Mouse (Mus musculus) stomach, embryonic 15.5 days (tissue): ENCODE results near the gene Golgb1. TPM values are rescaled to one million over a fixed set of nuclear protein-coding genes. Genes with fewer than 3 reads are reported as not detected.

Source experiments
- ATAC-seq: fragments of 200-750 bp; cut with Nextera tagmentation; 2 replicates; pipeline ENCODE4 v1.8.0; 2017; ENCODE audit warnings: low read depth, moderate number of reproducible peaks, moderate TSS enrichment; ENCODE audit not compliant: insufficient read depth, low FRiP score
- H3K27ac ChIP-seq: fragments of 300-500 bp; sonication (generic); 2 replicates; pipeline ENCODE4 v1.5.1; 2015; ENCODE audit warnings: mild to moderate bottlenecking, inconsistent platforms
- H3K27me3 ChIP-seq: fragments of 300-500 bp; sonication (generic); replicated peaks from 2 replicates; pipeline ENCODE4 v1.6.1; 2015; ENCODE audit warnings: inconsistent platforms
- H3K36me3 ChIP-seq: fragments of 300-500 bp; sonication (generic); 2 replicates; pipeline ENCODE4 v1.6.1; 2015; ENCODE audit warnings: inconsistent platforms
- H3K4me1 ChIP-seq: fragments of 300-500 bp; sonication (generic); 2 replicates; pipeline ENCODE4 v1.6.1; 2015; ENCODE audit warnings: inconsistent platforms
- H3K4me2 ChIP-seq: fragments of 300-500 bp; sonication (generic); 2 replicates; pipeline ENCODE4 v1.6.1; 2015; ENCODE audit warnings: mild to moderate bottlenecking, inconsistent platforms
- H3K4me3 ChIP-seq: fragments of 300-500 bp; sonication (generic); replicated peaks from 2 replicates; pipeline ENCODE4 v1.5.1; 2015; ENCODE audit warnings: inconsistent platforms
- H3K9ac ChIP-seq: fragments of 300-500 bp; sonication (generic); 2 replicates; pipeline ENCODE4 v1.6.1; 2015; ENCODE audit warnings: inconsistent platforms
- H3K9me3 ChIP-seq: fragments of 300-500 bp; sonication (generic); 2 replicates; pipeline ENCODE4 v1.6.1; 2016; ENCODE audit warnings: inconsistent platforms
- WGBS: fragments of 180-500 bp; shearing (Covaris S2); methylation state at CpG from one replicate; pipeline ENCODE4 v1.1.7; 2015; 5-methylcytosine and 5-hydroxymethylcytosine counted together
- polyA plus RNA-seq: library from polyadenylated mRNA; unstranded; fragments of >200 nt; fragmentation: Nextera tagmentation; extraction: Ambion mirVana; gene quantifications from 2 replicates; pipeline ENCODE4 v1.2.1, GENCODE M21; 2015

Golgb1 gene
- polyA plus RNA-seq, 1 experiment from 2014 or later: 103 TPM

DNA sequence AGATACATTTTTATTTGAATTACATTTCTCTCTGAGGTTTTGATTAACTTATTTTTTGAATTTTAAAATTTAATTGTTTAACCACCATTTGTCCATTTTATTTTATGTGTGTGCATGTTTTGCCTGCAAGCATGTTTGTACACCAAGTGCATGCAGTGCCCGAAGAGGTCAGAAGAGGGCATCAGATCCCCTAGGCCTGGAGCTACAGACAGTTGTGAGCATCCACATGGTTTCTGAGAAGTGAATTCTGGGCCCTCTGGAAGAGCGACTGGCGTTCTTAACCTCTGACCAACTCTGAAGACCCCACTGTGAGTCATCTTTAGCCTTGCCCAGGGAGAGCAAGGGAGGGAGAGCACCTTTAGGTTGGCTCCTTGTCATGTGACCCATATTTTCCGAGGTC lies 9.9 kb downstream of the Golgb1 start:
- 79% methylated on average over 4 of the region's 4 CpGs for WGBS
- H3K4me3 ChIP-seq: no peak overlapping the region
- no peak for ATAC-seq

GRCm38 (mm10) chr16:36885912-36886311 lies 11.0 kb downstream of the Golgb1 start:
- no peak overlapping the region for H3K4me2 ChIP-seq
- 0 out of 2 replicates have a peak, but pooled peaks cover 9% of the 10 kb centered on the region for H3K36me3 ChIP-seq
- no peaks in the 10 kb centered on the region for H3K27me3 ChIP-seq
- H3K4me3 ChIP-seq: no peak overlapping the region
- no peaks in the 10 kb centered on the region for H3K4me1 ChIP-seq
- 91% methylated on average over 11 of the region's 11 CpGs for WGBS
- no peaks in the 10 kb centered on the region for H3K9me3 ChIP-seq
- no peak for ATAC-seq
- no peak overlapping the region for H3K9ac ChIP-seq
- H3K27ac ChIP-seq: no peak overlapping the region

More for the DNA sequence above, 9.9 kb downstream of the Golgb1 start:
- no peaks in the 10 kb centered on the region for H3K9me3 ChIP-seq
- 0 out of 2 replicates have a peak, but pooled peaks cover 6% of the 10 kb centered on the region for H3K36me3 ChIP-seq
- H3K4me2 ChIP-seq: no peak overlapping the region
- no peak overlapping the region for H3K9ac ChIP-seq
- no peaks in the 10 kb centered on the region for H3K27me3 ChIP-seq
- H3K27ac ChIP-seq: no peak overlapping the region
- no peaks in the 10 kb centered on the region for H3K4me1 ChIP-seq

GRCm38 (mm10) chr16:36887546-36887945 lies 12.6 kb downstream of the Golgb1 start:
- no peak overlapping the region for H3K27ac ChIP-seq
- H3K9ac ChIP-seq: no peak overlapping the region
- H3K4me1 ChIP-seq: no peaks in the 10 kb centered on the region
- no peak overlapping the region for H3K4me2 ChIP-seq
- ATAC-seq: no peak
- WGBS: 74% methylated on average over 5 of the region's 5 CpGs
- H3K36me3 ChIP-seq: peaks cover 17% of the 10 kb centered on the region; the same call in 1 of the 2 replicates
- H3K27me3 ChIP-seq: no peaks in the 10 kb centered on the region
- no peaks in the 10 kb centered on the region for H3K9me3 ChIP-seq
- H3K4me3 ChIP-seq: no peak overlapping the region

DNA sequence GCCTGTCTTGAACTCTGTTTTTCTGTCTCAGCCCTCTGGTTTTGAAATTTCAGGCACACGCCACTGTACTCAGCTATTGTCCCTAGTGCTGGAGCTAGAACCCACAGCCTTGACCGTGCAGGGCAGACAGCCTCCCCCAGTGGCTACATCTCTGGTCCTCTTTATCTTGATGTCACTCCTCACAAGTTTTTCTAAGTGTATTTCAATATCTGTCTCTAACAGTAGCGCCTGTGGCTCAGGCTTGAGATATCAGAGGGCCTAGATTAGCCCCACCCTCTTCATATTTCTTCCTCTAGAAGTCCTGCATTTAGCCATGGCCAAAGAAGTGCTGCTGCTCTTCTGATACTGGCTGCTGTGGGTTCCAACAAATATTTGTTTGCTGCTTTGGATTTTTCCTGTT lies 15.6 kb downstream of the Golgb1 start:
- ATAC-seq: peak; percentile 93
- Histone ChIP-seq H3K4me1 (no peaks in the 10 kb centered on the region), H3K4me2 (no peak overlapping the region), H3K27ac (no peak overlapping the region), H3K36me3 (peaks cover 20% of the 10 kb centered on the region; the same call in 1 of the 2 replicates), H3K9ac (no peak overlapping the region), H3K4me3 (no peak overlapping the region), H3K27me3 (no peaks in the 10 kb centered on the region), H3K9me3 (no peaks in the 10 kb centered on the region)
- WGBS: 81% methylated on average over 3 of the region's 3 CpGs

DNA sequence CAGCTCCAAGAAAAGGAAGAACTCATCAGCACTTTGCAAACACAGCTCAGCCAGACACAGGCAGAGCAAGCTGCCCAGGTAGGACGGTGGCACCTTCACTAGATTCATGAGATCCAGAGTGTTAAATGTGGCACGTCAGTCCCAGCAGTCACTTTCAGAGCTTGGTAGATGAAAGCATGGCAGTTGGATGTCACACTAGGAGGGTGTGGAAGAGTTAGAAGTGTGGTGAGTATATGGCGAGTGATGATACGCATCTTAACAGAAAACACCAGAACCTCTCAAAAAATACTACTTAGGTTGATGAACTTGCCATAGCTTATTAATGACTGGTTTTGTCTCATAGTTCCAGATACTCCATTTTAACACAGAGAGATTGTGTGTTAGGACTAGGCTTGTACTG lies 16.5 kb downstream of the Golgb1 start:
- Histone ChIP-seq H3K9me3 (no peaks in the 10 kb centered on the region), H3K27ac (no peak overlapping the region), H3K4me2 (no peak overlapping the region), H3K4me1 (no peaks in the 10 kb centered on the region), H3K36me3 (peaks cover 17% of the 10 kb centered on the region; the same call in 1 of the 2 replicates), H3K9ac (no peak overlapping the region), H3K4me3 (no peak overlapping the region), H3K27me3 (no peaks in the 10 kb centered on the region)
- no peak for ATAC-seq
- 84% methylated on average over 4 of the region's 4 CpGs for WGBS

- Histone ChIP-seq H3K4me2 (no peak overlapping the region), H3K36me3 (peaks cover 21% of the 10 kb centered on the region; the same call in 1 of the 2 replicates), H3K27ac (no peak overlapping the region), H3K4me3 (no peak overlapping the region), H3K27me3 (no peaks in the 10 kb centered on the region), H3K4me1 (no peaks in the 10 kb centered on the region), H3K9ac (no peak overlapping the region), H3K9me3 (no peaks in the 10 kb centered on the region)
- no peak for ATAC-seq
- WGBS: 86% methylated on average over 10 of the region's 10 CpGs
Measured at GRCm38 (mm10) chr16:36893317-36893716, 18.4 kb downstream of the Golgb1 start.

- H3K9me3 ChIP-seq: no peaks in the 10 kb centered on the region
- no peak overlapping the region for H3K4me2 ChIP-seq
- no peaks in the 10 kb centered on the region for H3K27me3 ChIP-seq
- no peak for ATAC-seq
- H3K27ac ChIP-seq: no peak overlapping the region
- H3K36me3 ChIP-seq: 0 out of 2 replicates have a peak, but pooled peaks cover 15% of the 10 kb centered on the region
- WGBS: 91% methylated on average over 6 of the region's 6 CpGs
- H3K4me1 ChIP-seq: no peaks in the 10 kb centered on the region
- no peak overlapping the region for H3K9ac ChIP-seq
- H3K4me3 ChIP-seq: no peak overlapping the region
Measured at GRCm38 (mm10) chr16:36896712-36897111, 21.8 kb downstream of the Golgb1 start.

DNA sequence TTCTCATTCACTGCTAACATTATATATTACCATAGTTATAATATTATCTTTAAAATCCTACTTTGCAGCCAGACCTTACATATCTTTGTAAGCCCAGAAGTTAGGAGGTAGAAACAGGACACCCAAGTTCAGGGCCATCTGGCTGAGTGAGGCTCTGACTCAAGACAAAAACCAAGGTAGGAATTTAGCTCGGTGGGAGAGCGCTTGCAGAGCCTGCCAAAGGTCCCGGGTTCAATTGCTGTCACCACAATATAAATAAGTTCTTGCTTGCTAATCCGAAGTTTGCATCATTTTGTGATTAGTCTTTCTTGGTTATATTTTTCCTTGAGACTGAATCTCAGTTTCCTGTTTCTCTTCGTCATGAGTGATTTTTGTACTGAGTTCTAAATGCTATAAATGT lies 28.2 kb downstream of the Golgb1 start:
- H3K4me3 ChIP-seq: no peak overlapping the region
- no peak for ATAC-seq
- H3K9me3 ChIP-seq: no peaks in the 10 kb centered on the region
- 0 out of 2 replicates have a peak, but pooled peaks cover 21% of the 10 kb centered on the region for H3K36me3 ChIP-seq
- no peak overlapping the region for H3K4me2 ChIP-seq
- no peaks in the 10 kb centered on the region for H3K27me3 ChIP-seq
- H3K4me1 ChIP-seq: no peaks in the 10 kb centered on the region
- WGBS: 85% methylated on average over 5 of the region's 5 CpGs
- no peak overlapping the region for H3K9ac ChIP-seq
- H3K27ac ChIP-seq: no peak overlapping the region

DNA sequence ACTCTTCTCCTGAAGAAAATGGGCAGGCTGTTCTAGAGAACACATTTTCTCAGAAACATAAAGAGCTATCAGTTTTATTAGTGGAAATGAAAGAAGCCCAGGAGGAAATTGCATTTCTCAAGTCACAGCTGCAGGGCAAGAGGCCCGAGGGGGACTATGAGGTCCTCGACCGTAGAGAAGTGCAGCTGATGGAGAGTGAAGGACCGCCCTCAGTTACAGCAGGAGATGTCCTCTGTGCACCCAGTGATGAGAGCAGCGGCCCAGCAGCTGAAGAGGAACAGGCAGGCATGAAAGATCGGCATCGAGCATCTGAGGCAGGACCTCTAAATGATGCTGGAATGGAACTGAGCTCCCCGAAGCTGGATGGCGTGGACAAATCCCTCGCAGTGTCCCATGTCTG lies 37.0 kb downstream of the Golgb1 start:
- Histone ChIP-seq H3K4me2 (no peak overlapping the region), H3K4me1 (no peaks in the 10 kb centered on the region), H3K27ac (no peak overlapping the region), H3K9me3 (no peaks in the 10 kb centered on the region), H3K36me3 (peaks cover 26% of the 10 kb centered on the region), H3K9ac (no peak overlapping the region), H3K27me3 (no peaks in the 10 kb centered on the region), H3K4me3 (no peak overlapping the region)
- ATAC-seq: no peak
- WGBS: 80% methylated on average over 10 of the region's 10 CpGs

DNA sequence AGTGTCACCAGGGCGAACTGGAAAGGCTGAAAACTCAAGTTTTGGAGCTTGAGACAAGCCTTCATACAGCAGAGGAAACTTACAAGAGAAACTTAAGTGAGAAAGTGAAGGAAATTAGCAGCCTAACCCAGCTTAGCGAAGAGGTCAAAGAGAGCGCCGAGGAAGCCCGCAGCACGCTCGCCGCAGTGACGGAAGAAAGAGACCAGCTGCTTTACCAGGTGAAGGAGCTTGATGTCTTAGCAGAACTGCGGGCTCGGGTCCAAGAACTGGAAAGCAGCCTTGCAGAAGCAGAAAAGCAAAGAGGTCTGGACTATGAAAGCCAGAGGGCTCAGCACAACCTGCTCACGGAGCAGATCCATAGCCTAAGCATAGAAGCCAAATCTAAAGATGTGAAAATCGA lies 37.4 kb downstream of the Golgb1 start:
- Histone ChIP-seq H3K27me3 (no peaks in the 10 kb centered on the region), H3K4me3 (no peak overlapping the region), H3K27ac (no peak overlapping the region), H3K9me3 (no peaks in the 10 kb centered on the region), H3K9ac (no peak overlapping the region), H3K36me3 (peaks cover 26% of the 10 kb centered on the region), H3K4me2 (no peak overlapping the region), H3K4me1 (no peaks in the 10 kb centered on the region)
- 63% methylated on average over 13 of the region's 13 CpGs for WGBS
- ATAC-seq: no peak

DNA sequence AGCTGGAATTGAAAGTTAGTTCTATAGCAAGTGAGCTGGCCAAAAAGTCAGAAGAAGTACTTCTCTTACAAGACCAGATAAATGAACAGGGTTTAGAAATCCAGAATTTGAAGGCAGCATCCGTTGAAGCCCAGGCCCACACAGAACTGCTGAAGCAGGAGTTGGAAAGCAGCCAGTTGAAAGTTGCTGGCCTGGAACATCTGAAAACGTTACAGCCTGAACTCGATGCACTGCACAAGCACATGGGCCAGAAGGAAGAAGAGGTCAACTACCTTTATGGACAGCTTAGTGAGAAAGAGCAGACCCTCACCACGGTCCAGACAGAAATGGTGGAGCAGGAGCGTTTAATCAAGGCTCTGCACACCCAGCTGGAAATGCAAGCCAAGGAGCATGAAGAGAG lies 39.3 kb downstream of the Golgb1 start:
- no peak overlapping the region for H3K27ac ChIP-seq
- H3K9ac ChIP-seq: no peak overlapping the region
- H3K27me3 ChIP-seq: no peaks in the 10 kb centered on the region
- peaks cover 35% of the 10 kb centered on the region for H3K36me3 ChIP-seq
- H3K9me3 ChIP-seq: no peaks in the 10 kb centered on the region
- no peaks in the 10 kb centered on the region for H3K4me1 ChIP-seq
- H3K4me3 ChIP-seq: no peak overlapping the region
- WGBS: 58% methylated on average over 5 of the region's 5 CpGs
- no peak overlapping the region for H3K4me2 ChIP-seq
- ATAC-seq: no peak

DNA sequence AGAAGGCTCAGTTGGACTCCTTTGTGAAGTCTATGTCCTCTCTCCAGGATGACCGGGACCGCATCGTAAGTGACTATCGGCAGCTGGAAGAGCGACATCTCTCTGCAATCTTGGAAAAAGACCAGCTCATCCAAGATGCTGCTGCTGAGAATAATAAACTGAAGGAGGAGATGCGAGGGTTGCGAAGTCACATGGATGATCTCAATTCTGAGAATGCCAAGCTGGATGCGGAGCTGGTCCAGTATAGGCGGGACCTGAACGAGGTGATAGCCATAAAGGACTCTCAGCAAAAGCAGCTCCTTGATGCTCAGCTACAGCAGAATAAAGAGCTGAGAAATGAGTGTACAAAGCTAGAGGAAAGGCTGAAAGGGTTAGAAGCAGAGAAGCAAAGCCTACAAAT lies 43.6 kb downstream of the Golgb1 start:
- H3K4me3 ChIP-seq: no peak overlapping the region

DNA sequence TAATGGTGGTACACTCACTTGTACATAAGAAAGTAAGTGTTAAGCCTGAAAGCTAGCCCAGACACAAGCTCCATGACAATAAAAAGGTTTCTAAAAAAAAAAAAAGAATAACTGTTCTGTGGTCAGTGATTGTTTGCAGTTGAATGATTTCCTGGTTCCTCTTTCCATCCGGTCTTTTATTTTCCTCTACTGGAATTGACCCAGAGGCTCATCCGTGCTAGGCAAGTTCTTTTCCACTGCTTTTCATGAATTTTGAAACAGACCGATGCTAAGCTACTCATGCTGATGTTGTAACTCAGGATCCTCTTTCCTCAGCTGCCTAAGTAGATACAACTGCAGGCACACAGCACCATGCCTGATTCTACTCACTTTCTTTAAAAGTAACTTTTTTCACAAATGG lies 45.5 kb downstream of the Golgb1 start:
- Histone ChIP-seq H3K27ac (no peak overlapping the region), H3K9ac (no peak overlapping the region), H3K27me3 (no peaks in the 10 kb centered on the region), H3K4me3 (no peak overlapping the region), H3K4me1 (no peaks in the 10 kb centered on the region), H3K9me3 (no peaks in the 10 kb centered on the region), H3K36me3 (peaks cover 24% of the 10 kb centered on the region), H3K4me2 (no peak overlapping the region)
- WGBS: 93% methylated on average over 3 of the region's 3 CpGs
- no peak for ATAC-seq

More for the DNA sequence above, 43.6 kb downstream of the Golgb1 start:
- no peak for ATAC-seq
- Histone ChIP-seq H3K4me1 (no peaks in the 10 kb centered on the region), H3K27me3 (no peaks in the 10 kb centered on the region), H3K9me3 (no peaks in the 10 kb centered on the region), H3K4me2 (no peak overlapping the region), H3K36me3 (peaks cover 34% of the 10 kb centered on the region), H3K9ac (no peak overlapping the region), H3K27ac (no peak overlapping the region)
- 94% methylated on average over 10 of the region's 10 CpGs for WGBS
